Mouse (Mus musculus) brain, embryonic 14.5 days (tissue): Measurements from ENCODE around the gene Miga2. TPM values are rescaled to one million over a fixed set of nuclear protein-coding genes. Genes with fewer than 3 reads are reported as not detected.

ENCODE experiments used
- DNase-seq: peaks from one replicate; pipeline ENCODE4 v3.0.0-alpha.2; 2011; ENCODE audit warnings: low read depth
- CTCF ChIP-seq: fragments of 200-500 bp; IDR thresholded peaks from 2 replicates; pipeline ENCODE4 v1.5.1; 2012; ENCODE audit warnings: inconsistent platforms, mild to moderate bottlenecking, moderate library complexity, borderline replicate concordance; ENCODE audit not compliant: insufficient read depth, insufficient read length; ENCODE audit errors: extremely low read depth
- POLR2A ChIP-seq: fragments of 200-500 bp; IDR thresholded peaks from 2 replicates; pipeline ENCODE4 v1.6.1; 2012; ENCODE audit warnings: mild to moderate bottlenecking, inconsistent platforms, borderline replicate concordance; ENCODE audit not compliant: poor library complexity, insufficient read depth, insufficient read length, severe bottlenecking; ENCODE audit errors: extremely low read depth
- polyA plus RNA-seq: library from polyadenylated mRNA; depleted of rRNA; stranded (reverse); fragments of >200 nt; gene quantifications from 2 replicates; pipeline ENCODE4 v1.2.3, GENCODE M21; 2012

Gene Miga2
- polyA plus RNA-seq, 1 experiment = 40.4 TPM

DNA sequence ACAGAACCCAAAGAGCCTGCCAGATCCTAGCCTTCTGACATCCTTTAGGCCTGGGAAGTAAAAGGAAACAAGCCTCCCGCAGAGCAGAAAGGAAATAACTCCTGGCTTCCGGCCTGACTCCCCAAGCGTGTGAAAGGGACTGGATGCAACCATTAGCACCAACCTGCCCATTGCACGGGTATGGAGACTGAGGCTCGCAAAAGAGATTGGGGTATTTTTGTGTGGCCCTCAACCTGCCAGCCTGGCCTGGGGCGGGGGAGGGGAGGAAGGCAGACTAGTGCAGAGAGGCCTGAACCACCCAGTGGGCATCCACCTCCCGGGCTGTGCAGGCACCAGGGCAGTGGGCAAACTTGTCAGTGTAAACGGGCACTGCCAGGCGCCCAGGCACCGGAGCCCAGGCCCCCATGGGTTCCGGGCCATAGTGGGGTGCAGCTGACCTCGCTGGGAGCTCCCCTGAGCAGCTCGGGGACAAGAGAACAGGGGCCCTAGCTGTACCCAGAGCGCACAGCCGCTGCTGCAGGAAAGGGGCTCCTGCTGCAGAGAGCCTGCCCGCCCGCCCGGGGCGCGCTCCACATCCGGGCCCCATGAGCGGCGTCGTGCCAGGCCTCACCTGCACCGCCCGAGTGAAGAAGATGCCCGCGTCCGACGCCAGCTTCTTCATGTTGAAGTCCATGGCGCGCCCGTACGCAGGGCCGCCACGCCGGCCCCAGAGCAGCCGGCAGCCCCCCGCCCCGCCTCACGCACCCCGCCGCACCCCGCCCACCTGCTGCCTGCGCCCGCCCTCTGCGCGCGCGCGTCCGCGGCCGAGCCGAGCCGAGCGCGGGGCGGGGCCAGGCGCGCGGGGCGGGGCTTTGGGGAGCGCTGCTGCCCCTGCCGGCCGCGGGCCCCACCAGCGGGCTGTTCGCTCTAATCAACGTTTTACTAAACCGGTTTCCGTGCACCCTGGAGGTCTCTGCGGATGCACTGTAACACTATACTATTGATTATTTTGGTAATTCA is 5.2 kb upstream of the Miga2 start, which contains the start of gene Sh3glb2:
Gene Sh3glb2, minus strand, starts transcription at position 805 of the 999 bp plus-strand sequence.
- peak; percentile 90 for DNase-seq
- TF ChIP-seq CTCF (peak; percentile 59; the same call in 1 of the 2 replicates), POLR2A (0 out of 2 replicates have a peak, but pooled peaks have one; percentile 60)

DNA sequence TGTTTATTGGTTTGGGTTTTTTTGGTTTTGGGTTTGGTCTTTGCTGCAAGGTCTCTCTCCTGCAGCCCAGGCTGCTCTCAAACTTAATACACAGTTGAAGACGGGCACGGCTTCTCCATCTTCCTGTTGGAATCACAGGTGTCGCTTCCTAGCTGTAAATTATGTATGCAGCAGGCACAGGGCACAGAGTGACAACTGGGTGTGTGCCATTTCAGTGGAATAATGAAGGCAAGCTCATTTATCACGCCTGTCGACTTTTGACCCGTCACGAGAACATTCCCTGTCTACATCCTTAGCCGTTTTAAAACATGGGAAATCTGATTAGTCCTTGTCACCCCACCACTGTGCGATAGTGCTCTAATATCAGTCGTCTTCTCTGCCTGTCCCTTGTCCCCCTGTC is 3.4 kb upstream of the Miga2 start:
- TF ChIP-seq POLR2A (no peak), CTCF (no peak)
- DNase-seq = no peak

DNA sequence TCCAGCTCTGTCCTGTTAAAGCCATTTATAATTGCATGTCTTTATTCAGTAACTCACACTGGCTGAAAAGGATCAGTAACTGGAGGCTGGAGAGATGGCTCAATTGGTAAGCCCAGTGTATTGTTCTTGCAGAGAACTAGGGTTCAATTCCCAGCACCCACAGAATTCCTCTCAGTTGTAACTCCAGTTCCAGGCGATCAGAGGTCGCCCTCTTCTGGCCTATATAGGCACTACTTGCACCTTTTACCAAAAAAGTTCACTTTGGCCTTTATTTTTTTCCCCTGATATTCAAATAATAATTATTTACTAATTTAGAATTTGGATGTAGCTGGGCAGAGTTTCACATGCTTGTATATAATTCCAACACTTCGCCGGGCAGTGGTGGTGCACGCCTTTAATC is 1.2 kb upstream of the Miga2 start:
- DNase-seq = no peak
- TF ChIP-seq CTCF = peak; percentile 26; the same call in 1 of the 2 replicates
- no peak for TF ChIP-seq POLR2A

DNA sequence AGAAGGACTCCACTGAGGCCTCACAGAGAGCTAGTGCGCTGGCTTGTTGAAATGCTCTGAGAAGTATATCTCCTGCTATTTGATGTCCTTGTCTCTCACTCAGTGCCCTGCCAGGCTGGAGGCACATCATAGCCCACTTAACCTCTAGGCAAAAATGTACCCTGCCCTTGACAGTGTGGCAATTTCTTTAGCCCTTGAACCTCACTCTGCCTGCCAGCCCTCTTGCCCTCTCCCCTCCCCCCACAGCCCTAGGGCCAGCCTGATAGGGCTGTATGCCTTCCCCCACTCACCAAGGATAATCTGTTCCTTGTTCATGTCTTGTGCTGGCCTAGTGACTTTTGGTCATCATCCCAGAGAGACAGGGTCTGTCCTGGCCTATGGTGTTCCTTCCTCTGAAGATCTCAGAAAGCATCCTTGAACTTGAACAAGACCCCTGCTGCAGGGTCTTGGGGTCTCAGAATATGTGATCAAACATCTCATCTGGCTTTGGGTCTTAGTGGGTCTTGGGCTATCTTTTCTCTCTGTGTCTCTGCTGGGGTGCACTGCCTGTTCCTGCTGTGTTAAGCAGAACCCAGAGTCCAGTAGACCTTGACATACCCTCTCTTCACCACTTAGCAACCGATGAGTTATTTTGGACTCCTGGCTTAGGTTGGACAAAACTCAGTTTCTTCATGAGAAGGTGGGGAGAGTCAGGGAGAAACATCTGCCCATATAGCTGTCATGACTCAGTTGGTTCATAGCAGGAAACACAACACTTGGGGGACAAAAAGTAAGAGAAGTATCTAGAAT is 1.4 kb downstream of the Miga2 start:
- DNase-seq = no peak
- TF ChIP-seq POLR2A (no peak), CTCF (no peak)

DNA sequence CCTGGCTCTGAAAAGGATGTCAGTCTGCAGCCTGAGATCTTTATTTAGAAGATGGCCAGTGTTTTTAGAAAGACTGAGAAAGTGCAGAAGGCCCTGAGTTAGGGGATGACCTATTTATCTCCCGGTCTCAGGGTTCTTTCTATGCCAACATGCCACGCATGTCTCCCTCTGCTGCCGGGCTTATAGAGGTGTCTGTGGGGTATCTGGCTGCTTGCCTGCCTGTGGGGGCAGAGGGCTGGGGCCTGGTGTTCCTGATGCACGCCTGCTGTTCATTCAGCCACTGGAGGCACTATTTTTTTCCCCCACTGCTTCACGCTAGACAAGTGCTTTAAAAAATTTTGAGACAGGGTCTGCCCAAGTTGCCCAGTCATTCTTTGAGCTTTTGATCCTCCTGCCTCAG is 2.2 kb downstream of the Miga2 start:
- no peak for TF ChIP-seq POLR2A
- no peak for TF ChIP-seq CTCF
- DNase-seq = no peak

DNA sequence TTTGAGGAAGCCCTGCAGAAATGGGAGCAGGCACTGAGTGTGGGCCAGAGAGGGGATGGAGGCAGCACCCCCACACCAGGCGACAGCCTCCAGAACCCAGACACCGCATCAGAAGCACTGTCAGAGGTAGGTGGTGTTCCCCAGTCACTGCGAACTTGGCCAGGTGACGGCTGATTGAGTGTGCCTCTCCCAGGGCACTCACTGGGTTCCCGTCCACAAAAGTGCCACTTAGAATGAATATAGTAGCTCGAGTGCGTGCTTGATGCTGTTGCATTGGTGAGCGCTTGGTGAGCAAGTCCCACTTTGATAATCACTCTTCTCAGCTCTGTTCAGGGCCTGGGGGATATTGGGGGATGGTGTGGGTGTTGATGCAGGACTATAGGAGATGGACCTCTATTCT is 7.5 kb downstream of the Miga2 start:
- TF ChIP-seq CTCF = no peak
- TF ChIP-seq POLR2A = no peak
- no peak for DNase-seq

DNA sequence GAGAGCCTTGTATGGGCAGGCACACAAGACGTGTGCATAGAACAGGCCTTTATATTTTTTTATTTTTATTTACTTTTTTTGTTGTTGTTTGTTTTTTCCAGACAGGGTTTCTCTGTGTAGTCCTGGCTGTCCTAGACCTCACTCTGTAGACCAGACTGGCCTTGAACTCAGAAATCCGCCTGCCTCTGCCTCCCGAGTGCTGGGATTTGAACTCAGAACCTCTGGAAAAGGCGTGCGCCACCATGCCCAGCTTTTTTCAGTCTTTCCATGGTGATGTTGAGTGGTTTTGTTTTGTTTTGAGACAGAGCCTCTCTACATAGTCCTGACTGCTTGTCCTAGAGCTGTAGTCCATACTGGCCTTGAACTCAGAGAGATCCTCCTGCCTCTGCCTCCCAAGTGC is 8.7 kb downstream of the Miga2 start:
- no peak for DNase-seq
- TF ChIP-seq CTCF (no peak), POLR2A (no peak)

DNA sequence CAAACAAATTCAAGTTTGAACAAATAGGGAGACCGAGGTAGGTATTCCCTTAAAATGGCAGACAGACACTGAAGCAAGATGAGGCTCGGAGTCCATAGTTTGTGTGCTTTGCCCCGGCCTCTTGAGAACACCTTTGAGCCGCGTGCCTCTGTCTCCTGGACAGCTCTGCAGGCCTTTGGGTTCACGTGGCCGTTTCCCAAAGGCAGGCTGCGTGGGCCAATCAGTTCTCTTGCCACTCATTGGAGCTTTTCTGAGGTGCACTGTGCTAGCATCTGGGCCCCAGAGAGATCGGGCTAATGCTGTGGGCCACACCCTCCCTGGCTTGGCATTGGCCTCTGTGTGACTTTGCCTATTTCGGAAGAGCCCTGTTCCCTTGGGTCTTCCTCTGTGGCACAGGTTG is 11.9 kb downstream of the Miga2 start:
- no peak for DNase-seq
- no peak for TF ChIP-seq POLR2A
- TF ChIP-seq CTCF = no peak

DNA sequence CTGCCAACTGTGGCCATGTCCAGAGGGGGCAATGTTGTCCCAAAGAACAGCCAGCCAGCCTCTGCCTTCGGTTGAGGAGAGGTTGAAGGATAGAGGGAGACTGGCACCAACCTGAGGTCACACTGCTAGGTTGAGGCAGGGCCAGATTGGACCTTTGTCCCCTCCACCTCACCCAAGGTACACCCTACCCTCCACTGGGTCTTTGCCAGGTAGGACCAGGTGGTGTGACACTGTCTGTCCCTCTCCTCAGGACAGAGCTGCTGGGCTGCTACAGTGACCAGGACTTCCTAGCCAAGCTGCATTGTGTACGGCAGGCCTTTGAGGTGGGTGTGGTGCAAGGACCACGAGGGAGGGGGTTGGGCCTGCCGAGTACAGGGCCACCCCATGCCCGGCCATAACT is 13.7 kb downstream of the Miga2 start:
- TF ChIP-seq POLR2A (no peak), CTCF (no peak)
- no peak for DNase-seq

DNA sequence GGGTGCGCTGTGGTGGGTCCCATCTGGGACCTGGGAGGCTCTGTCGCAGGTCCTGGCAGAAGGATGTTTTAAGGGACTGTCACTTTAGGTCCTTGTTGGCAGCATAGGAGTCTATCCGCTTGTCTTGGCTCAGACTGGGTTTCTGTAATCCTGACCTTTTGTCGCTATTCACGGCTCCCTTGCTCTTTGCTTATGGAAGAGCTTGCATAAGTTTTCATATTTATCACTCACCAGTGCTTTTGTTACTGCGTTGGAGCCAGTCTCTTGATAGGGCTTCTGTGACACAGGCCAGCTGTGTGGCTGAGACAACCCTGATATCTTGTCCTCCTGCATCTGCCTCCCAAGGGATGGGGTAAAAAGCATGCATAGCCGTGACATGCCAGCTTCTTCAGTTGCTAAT is 15.3 kb downstream of the Miga2 start:
- DNase-seq = no peak
- TF ChIP-seq CTCF (no peak), POLR2A (no peak)

DNA sequence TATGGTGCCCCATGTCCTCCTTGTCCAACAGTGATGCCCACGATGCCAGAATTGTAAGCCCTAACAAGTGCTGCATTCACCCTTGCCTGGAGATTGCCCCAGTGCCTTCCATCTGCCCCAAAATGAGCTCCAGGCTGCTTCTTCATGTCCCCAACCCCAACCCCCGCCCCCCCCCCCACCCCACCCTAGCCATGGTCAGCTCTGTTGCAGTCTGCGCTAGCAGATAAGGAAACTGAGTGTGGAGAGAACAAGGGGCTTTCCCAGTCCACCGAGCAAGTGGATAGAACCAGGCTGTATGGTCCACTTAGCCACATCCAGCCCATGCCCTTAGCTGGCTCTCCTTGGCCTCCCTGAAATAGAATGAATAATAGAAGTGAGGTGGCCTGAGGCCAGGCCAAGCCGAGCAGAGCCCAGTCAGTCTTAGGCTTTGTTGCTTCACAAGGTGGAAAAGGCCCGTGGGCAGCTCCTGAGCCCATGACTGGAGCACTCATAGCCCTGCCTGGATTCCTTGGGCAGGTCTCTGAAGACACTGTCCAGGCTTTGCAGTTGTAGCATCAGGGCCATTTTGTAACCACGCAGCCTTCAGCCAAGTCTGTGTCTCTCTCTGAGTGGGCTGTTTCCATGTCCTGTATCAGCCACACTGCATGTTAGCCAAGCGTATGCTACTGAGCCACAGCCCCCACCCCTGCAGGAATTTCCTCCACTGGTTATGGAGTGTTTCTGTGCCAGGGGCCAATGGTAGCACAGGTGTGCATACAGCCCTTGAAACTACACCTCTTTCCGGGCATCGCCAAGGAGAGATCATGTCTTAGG is 16.7 kb downstream of the Miga2 start:
- no peak for DNase-seq
- TF ChIP-seq CTCF (no peak), POLR2A (no peak)

DNA sequence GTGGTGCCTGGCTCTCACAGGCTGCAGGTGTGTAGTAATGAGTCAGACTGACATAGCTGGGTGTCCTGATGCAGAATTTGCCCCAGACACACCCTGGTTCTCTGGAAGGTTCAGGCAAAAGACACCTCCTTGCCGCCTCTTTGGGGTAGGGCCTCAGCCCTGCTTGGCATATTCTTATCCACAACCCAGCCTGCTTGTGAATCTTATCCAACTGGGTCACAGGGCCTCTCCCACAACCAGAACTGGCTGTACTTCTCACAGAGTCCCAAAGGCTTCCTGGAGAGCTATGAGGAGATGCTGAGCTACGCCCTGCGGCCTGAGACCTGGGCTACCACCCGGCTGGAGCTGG is 17.3 kb downstream of the Miga2 start:
- TF ChIP-seq CTCF = no peak
- TF ChIP-seq POLR2A = no peak
- no peak for DNase-seq
